Comparison of ENCODE assay signal across 24 mouse cellular contexts in the genomic region with DNA sequence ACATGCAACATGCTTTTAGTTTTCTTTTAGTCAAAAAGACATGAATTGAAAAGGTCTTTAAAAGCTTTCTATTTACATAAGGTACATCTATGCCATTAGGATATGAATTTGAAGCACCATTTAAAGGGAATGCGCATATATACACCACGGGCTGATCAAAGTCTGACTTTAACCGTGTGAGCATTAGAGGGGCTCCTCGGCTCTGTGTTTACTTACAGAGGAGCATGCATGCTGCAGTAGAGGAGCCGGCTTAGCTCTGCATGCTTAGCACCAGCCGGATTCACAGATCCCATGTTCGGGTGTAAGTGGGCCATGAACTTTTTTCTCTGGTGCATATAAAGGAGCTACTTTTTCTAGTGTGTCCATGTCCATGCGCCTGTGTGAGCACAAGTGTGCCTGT. TPM values are rescaled to one million over a fixed set of nuclear protein-coding genes. Genes with fewer than 3 reads are reported as not detected.
DNase-seq lines count a peak whose midpoint lies in the region; ATAC-seq lines count a peak whose summit lies in the region.
"Had no signal": no experiment of that assay in that cellular context is flagged by ENCODE, and none has a peak within 500 bp of the region (broad histone marks: within the 10 kb centered on the region; RNA-seq: fewer than 3 reads in every experiment).

No protein-coding gene starts in this region.

- no peak overlapping the region for H3K9ac ChIP-seq in heart, embryonic 11.5 days (ENCODE audit: low read depth, low read length)
- no peak overlapping the region for H3K9ac ChIP-seq in intestine, embryonic 14.5 days (ENCODE audit: low read length)
- no peak overlapping the region for H3K9ac ChIP-seq in intestine, embryonic 16.5 days (ENCODE audit: low read depth, low read length)
- H3K9ac ChIP-seq: forebrain, embryonic 13.5 days; hindbrain, embryonic 14.5 days; limb, embryonic 12.5 days; neural tube, embryonic 12.5 days had no signal

- H3K4me2 ChIP-seq in heart, embryonic 11.5 days = 0 out of 2 replicates have a peak overlapping the region, but pooled peaks have one; percentile 9
- peak overlapping the region; percentile 30 for H3K4me2 ChIP-seq in intestine, embryonic 14.5 days (ENCODE audit: low read length)
- H3K4me2 ChIP-seq in intestine, embryonic 16.5 days (ENCODE audit: low read depth, low read length) = no peak overlapping the region
- H3K4me2 ChIP-seq: forebrain, embryonic 13.5 days; hindbrain, embryonic 14.5 days; limb, embryonic 12.5 days; liver, embryonic 11.5 days; neural tube, embryonic 12.5 days had no signal

- H3K9me3 ChIP-seq in heart, embryonic 11.5 days (replicated peaks; ENCODE audit: control insufficient read depth, low read length) = no peaks in the 10 kb centered on the region
- H3K9me3 ChIP-seq in intestine, embryonic 14.5 days (ENCODE audit: control insufficient read depth, low read length) = no peaks in the 10 kb centered on the region
- H3K9me3 ChIP-seq in intestine, embryonic 16.5 days (ENCODE audit: control insufficient read depth, low read length) = no peaks in the 10 kb centered on the region
- H3K9me3 ChIP-seq in megakaryocyte, embryonic 14.5 days = no peaks in the 10 kb centered on the region
- H3K9me3 ChIP-seq: forebrain, embryonic 13.5 days; limb, embryonic 12.5 days; neural tube, embryonic 12.5 days had no signal

- H3K4me1 ChIP-seq in heart, embryonic 11.5 days (ENCODE audit: control insufficient read depth, insufficient read depth, low read length) = peaks cover 8% of the 10 kb centered on the region
- peaks cover 13% of the 10 kb centered on the region for H3K4me1 ChIP-seq in intestine, embryonic 14.5 days (replicated peaks; ENCODE audit: control insufficient read depth, insufficient read depth, low read length)
- peaks cover 3% of the 10 kb centered on the region; the same call in 1 of the 2 replicates for H3K4me1 ChIP-seq in intestine, embryonic 16.5 days (ENCODE audit: control insufficient read depth, insufficient read depth, low read length)
- 0 out of 2 replicates have a peak, but pooled peaks cover 3% of the 10 kb centered on the region for H3K4me1 ChIP-seq in megakaryocyte, embryonic 14.5 days
- H3K4me1 ChIP-seq: limb, embryonic 12.5 days; neural tube, embryonic 12.5 days had no signal

- no peak overlapping the region for H3K27ac ChIP-seq in heart, embryonic 11.5 days (ENCODE audit: low read depth, low read length)
- H3K27ac ChIP-seq in intestine, embryonic 14.5 days (ENCODE audit: low read depth) = no peak overlapping the region
- H3K27ac ChIP-seq in intestine, embryonic 16.5 days (ENCODE audit: low read length) = no peak overlapping the region
- H3K27ac ChIP-seq: forebrain, embryonic 13.5 days; gastrocnemius, adult 2 months; hindbrain, embryonic 14.5 days; limb, embryonic 12.5 days; neural tube, embryonic 12.5 days had no signal

- DNase-seq in heart, postnatal 14 days = no peak
- no peak for DNase-seq in intestine, embryonic 14.5 days (ENCODE audit: low spot score)
- DNase-seq in urinary bladder, postnatal 10 days (ENCODE audit: low spot score) = no peak
- DNase-seq: adrenal gland, postnatal 10 days; cerebellum, adult 2 months; cerebellum, postnatal 25 days; gastrocnemius, adult 2 months; heart, postnatal 36 days; kidney, postnatal 25 days; lung, adult 18-20 months; midbrain, embryonic 14.5 days; right cerebral cortex, postnatal 14 days; thymus, adult 18-20 months; thymus, postnatal 36 days had no signal

- H3K4me3 ChIP-seq in heart, embryonic 11.5 days (ENCODE audit: low read depth, low read length) = no peak overlapping the region
- no peak overlapping the region for H3K4me3 ChIP-seq in intestine, embryonic 14.5 days (ENCODE audit: low read depth, low read length)
- no peak overlapping the region for H3K4me3 ChIP-seq in intestine, embryonic 16.5 days (ENCODE audit: low read length)
- H3K4me3 ChIP-seq in megakaryocyte, embryonic 14.5 days (replicated peaks) = peak overlapping the region; percentile 30
- H3K4me3 ChIP-seq: forebrain, embryonic 13.5 days; gastrocnemius, adult 2 months; limb, embryonic 12.5 days; neural tube, embryonic 12.5 days had no signal

- H3K36me3 ChIP-seq in heart, embryonic 11.5 days (ENCODE audit: control insufficient read depth, insufficient read depth, low read length) = no peaks in the 10 kb centered on the region
- H3K36me3 ChIP-seq in intestine, embryonic 14.5 days (ENCODE audit: control insufficient read depth, insufficient read depth, low read length) = no peaks in the 10 kb centered on the region
- H3K36me3 ChIP-seq in intestine, embryonic 16.5 days (ENCODE audit: control insufficient read depth, insufficient read depth, low read length) = no peaks in the 10 kb centered on the region
- H3K36me3 ChIP-seq in megakaryocyte, embryonic 14.5 days (replicated peaks; ENCODE audit: low read length) = no peaks in the 10 kb centered on the region
- H3K36me3 ChIP-seq: limb, embryonic 12.5 days; neural tube, embryonic 12.5 days had no signal

- 58% methylated on average over 8 of the region's 8 CpGs for WGBS in heart, embryonic 11.5 days (ENCODE audit: insufficient replicate concordance)
- 42% methylated on average over 8 of the region's 8 CpGs for WGBS in intestine, embryonic 14.5 days
- 50% methylated on average over 8 of the region's 8 CpGs for WGBS in intestine, embryonic 16.5 days

- intact Hi-C loops in heart, postnatal 14 days (cut with DNase I) = no loop called here

- ATAC-seq in heart, embryonic 11.5 days (replicated peaks; ENCODE audit: insufficient number of reproducible peaks, low FRiP score, low TSS enrichment) = no peak
- ATAC-seq in intestine, embryonic 14.5 days (replicated peaks; ENCODE audit: low FRiP score, low TSS enrichment, low read depth) = no peak
- ATAC-seq in intestine, embryonic 16.5 days = no peak
- ATAC-seq in megakaryocyte, adult 5-6 weeks (ENCODE audit: poor library complexity, severe bottlenecking) = no peak
- ATAC-seq: forebrain, embryonic 13.5 days had no signal

- no peaks in the 10 kb centered on the region for H3K27me3 ChIP-seq in heart, embryonic 11.5 days (ENCODE audit: control insufficient read depth, insufficient read depth, low read length)
- no peaks in the 10 kb centered on the region for H3K27me3 ChIP-seq in intestine, embryonic 14.5 days (replicated peaks; ENCODE audit: control insufficient read depth, insufficient read depth, low read length)
- H3K27me3 ChIP-seq in intestine, embryonic 16.5 days (replicated peaks; ENCODE audit: control insufficient read depth, insufficient read depth, low read length) = no peaks in the 10 kb centered on the region
- H3K27me3 ChIP-seq in megakaryocyte, embryonic 14.5 days (replicated peaks) = no peaks in the 10 kb centered on the region
- H3K27me3 ChIP-seq: forebrain, embryonic 13.5 days; neural tube, embryonic 12.5 days had no signal

RNA-seq across cellular contexts. Expression of gene Plcl1, which starts 31.4 kb away (rescaled TPM):
- polyA plus RNA-seq in heart, embryonic 11.5 days (2014; fragmentation: Nextera tagmentation; extraction: Ambion mirVana) = 0.70 and 1.1 TPM in 2 replicates
- 1 to 10 TPM; 4.8 to 4.9 TPM for total RNA-seq in heart, postnatal 14 days (2021)
- polyA plus RNA-seq in intestine, embryonic 14.5 days (2014; fragmentation: Nextera tagmentation; extraction: Ambion mirVana) = 2.0 and 2.1 TPM in 2 replicates
- 1.5 TPM in 2 replicates for polyA plus RNA-seq in intestine, embryonic 16.5 days (2015; fragmentation: Nextera tagmentation; extraction: Ambion mirVana)
- polyA plus RNA-seq in megakaryocyte, embryonic 14.5 days (2012; ENCODE audit: insufficient read depth, low replicate concordance) = 0.04 TPM in 1 of 2 replicates, not detected in the other
- total RNA-seq in megakaryocyte, adult 5-6 weeks (2015) = 1.0 and 1.3 TPM in 2 replicates
- 0.62 and 2.0 TPM in 2 replicates for total RNA-seq in megakaryocyte, adult 5-6 weeks (2017)
- total RNA-seq: megakaryocyte-erythroid progenitor cell, adult 5-6 weeks had no signal
